Mouse (Mus musculus): Measurements from ENCODE around the gene Tox4.

Gene Tox4

GRCm38 (mm10) chr14:52313931-52314807 is 35.2 kb downstream of the Tox4 start:
- DNase-seq (ENCODE audit: low read depth, low spot score): no peak

- no peak for DNase-seq (ENCODE audit: low read depth, low spot score)
Measured at GRCm38 (mm10) chr14:52314808-52315150, 35.8 kb downstream of the Tox4 start.

- DNase-seq (ENCODE audit: low read depth, low spot score): no peak
Measured at GRCm38 (mm10) chr14:52315283-52315780, 36.4 kb downstream of the Tox4 start.

- DNase-seq (ENCODE audit: low read depth, low spot score): no peak
Measured at GRCm38 (mm10) chr14:52315792-52316440, 37.0 kb downstream of the Tox4 start.

GRCm38 (mm10) chr14:52316441-52317225 is 37.7 kb downstream of the Tox4 start:
- DNase-seq (ENCODE audit: low read depth, low spot score): no peak

GRCm38 (mm10) chr14:52319361-52319760 is 40.4 kb downstream of the Tox4 start:
- no peak for DNase-seq (ENCODE audit: low read depth, low spot score)

- no peak for DNase-seq (ENCODE audit: low read depth, low spot score)
Measured at GRCm38 (mm10) chr14:52325890-52326289, 46.9 kb downstream of the Tox4 start.

GRCm38 (mm10) chr14:52327375-52327901 is 48.5 kb downstream of the Tox4 start:
- DNase-seq (ENCODE audit: low read depth, low spot score): no peak

GRCm38 (mm10) chr14:52327910-52328812 is 49.2 kb downstream of the Tox4 start, which contains the start of gene Sall2:
Gene Sall2, minus strand, starts transcription at chr14:52328762.
- DNase-seq (ENCODE audit: low read depth, low spot score): no peak

GRCm38 (mm10) chr14:52331069-52331750 is 52.3 kb downstream of the Tox4 start:
- DNase-seq (ENCODE audit: low read depth, low spot score): no peak

GRCm38 (mm10) chr14:52332171-52332570 is 53.2 kb downstream of the Tox4 start:
- no peak for DNase-seq (ENCODE audit: low read depth, low spot score)

GRCm38 (mm10) chr14:52338751-52339511 is 60.0 kb downstream of the Tox4 start:
- peak; percentile 42 for DNase-seq (ENCODE audit: low read depth, low spot score)

- DNase-seq (ENCODE audit: low read depth, low spot score): no peak
Measured at GRCm38 (mm10) chr14:52339512-52339852, 60.5 kb downstream of the Tox4 start.

Data from c-Kit-negative CD71-positive TER-119-positive erythroid progenitor cells, embryonic 14.5 days (primary cell).